Mouse (Mus musculus) forebrain, embryonic 14.5 days (tissue): ENCODE results near the gene Ccdc58. TPM values are rescaled to one million over a fixed set of nuclear protein-coding genes. Genes with fewer than 3 reads are reported as not detected.
"Not testable (repeated sequence)": the region's sequence is repeated elsewhere in the genome, so short reads cannot be mapped to it uniquely, and the experiment has no call there.

Source experiments
- ATAC-seq: fragments of 200-750 bp; cut with Nextera tagmentation; 2 replicates; pipeline ENCODE4 v1.8.0; 2017; ENCODE audit warnings: mild to moderate bottlenecking, moderate library complexity
- DNase-seq: peaks from one replicate; pipeline ENCODE4 v3.0.0-alpha.2; 2015; ENCODE audit warnings: low spot score
- H3K27ac ChIP-seq: fragments of 300-500 bp; sonication (generic); 2 replicates; pipeline ENCODE4 v1.5.1; 2014; ENCODE audit warnings: low read depth, mild to moderate bottlenecking, control low read depth, low read length, moderate library complexity
- H3K27me3 ChIP-seq: fragments of 300-500 bp; sonication (generic); replicated peaks from 2 replicates; pipeline ENCODE4 v1.6.1; 2014; ENCODE audit warnings: low read length, control low read depth, mixed read lengths; ENCODE audit not compliant: control insufficient read depth, insufficient read depth
- H3K36me3 ChIP-seq: fragments of 300-500 bp; sonication (generic); 2 replicates; pipeline ENCODE4 v1.6.1; 2014; ENCODE audit warnings: low read length, control low read depth; ENCODE audit not compliant: control insufficient read depth, insufficient read depth
- H3K4me1 ChIP-seq: fragments of 300-500 bp; sonication (generic); 2 replicates; pipeline ENCODE4 v1.6.1; 2014; ENCODE audit warnings: antibody characterized with exemption, low read length, control low read depth; ENCODE audit not compliant: control insufficient read depth, insufficient read depth
- H3K4me2 ChIP-seq: fragments of 300-500 bp; sonication (generic); 2 replicates; pipeline ENCODE4 v1.6.1; 2014; ENCODE audit warnings: mild to moderate bottlenecking, control low read depth, low read length
- H3K4me3 ChIP-seq: fragments of 300-500 bp; sonication (generic); 2 replicates; pipeline ENCODE4 v1.5.1; 2014; ENCODE audit warnings: low read depth, low read length, control low read depth
- H3K9ac ChIP-seq: fragments of 300-500 bp; sonication (generic); 2 replicates; pipeline ENCODE4 v1.6.1; 2014; ENCODE audit warnings: mild to moderate bottlenecking, low read length, control low read depth, moderate library complexity
- H3K9me3 ChIP-seq: fragments of 300-500 bp; sonication (generic); replicated peaks from 2 replicates; pipeline ENCODE4 v1.6.1; 2016; ENCODE audit warnings: low read length, control low read depth, mixed read lengths; ENCODE audit not compliant: control insufficient read depth
- WGBS: fragments of 180-500 bp; shearing (Covaris S2); extraction: QIAGEN DNeasy Blood & Tissue Kit; methylation state at CpG from one replicate; pipeline ENCODE4 v1.1.7; 2014; 5-methylcytosine and 5-hydroxymethylcytosine counted together
- polyA plus RNA-seq: library from polyadenylated mRNA; unstranded; fragments of >200 nt; fragmentation: Nextera tagmentation; extraction: Ambion mirVana; gene quantifications from 2 replicates; pipeline ENCODE4 v1.2.1, GENCODE M21; 2014

Gene Ccdc58
- polyA plus RNA-seq = 39.0 and 39.2 TPM in 2 replicates

DNA sequence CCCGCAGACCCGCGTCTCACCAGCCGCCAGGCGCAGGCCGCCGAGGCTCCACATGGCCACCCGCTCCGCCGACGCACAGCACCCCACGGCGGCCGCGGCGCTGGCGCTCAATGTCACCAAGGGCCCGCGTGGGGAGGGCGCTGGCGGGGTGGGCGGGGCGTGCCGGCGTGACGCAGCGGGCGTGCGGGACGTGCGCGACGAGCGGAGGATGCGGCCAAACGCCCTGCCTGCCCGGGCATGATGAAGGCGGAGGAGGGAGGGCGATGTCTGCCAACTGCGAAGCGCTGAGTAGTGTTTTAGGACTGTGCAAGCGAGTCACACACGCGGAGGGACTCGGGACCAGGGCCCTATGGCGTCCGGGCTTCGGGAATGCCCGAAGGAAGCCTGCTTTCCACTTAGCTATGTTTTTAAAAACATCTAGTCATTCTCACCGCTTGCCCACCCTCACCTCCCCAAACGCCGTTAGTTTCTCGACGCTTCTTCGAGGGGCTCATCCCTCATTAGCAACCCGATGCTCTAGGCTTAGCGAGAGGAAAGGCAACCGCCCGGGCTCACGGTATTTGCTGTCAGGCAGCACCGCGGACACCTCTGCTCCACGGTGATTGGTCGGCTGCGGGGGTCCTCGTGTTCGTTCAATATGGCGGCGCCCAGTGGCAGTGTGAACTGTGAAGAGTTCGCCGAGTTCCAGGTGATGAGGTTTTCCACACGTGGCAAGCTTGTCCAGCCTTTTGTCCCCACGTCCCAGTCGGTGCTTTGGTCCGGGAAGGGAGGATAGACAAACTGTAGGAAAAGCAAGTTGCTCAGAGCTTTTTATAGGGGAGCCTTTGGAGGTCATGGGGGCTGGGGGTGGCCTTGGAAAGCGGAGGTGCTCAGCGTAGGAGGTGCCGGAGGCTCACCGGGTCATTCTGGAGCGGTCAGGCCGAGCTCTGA lies at the start of gene Ccdc58, which contains the start of gene Fam162a:
Gene Ccdc58 (plus strand): TSS at position 236 of the 930 bp plus-strand sequence.
Gene Fam162a (minus strand): TSS at position 145 of the 930 bp plus-strand sequence.
- peak within 1 kb of the TSS; percentile 85 for H3K4me2 ChIP-seq
- H3K9me3 ChIP-seq = no peaks in the 10 kb centered on the region
- peak within 1 kb of the TSS; percentile 99 for H3K27ac ChIP-seq
- peak within 1 kb of the TSS; percentile 67 for H3K4me3 ChIP-seq
- ATAC-seq = peak; percentile 97
- WGBS = under 1% methylated on average over 73 of the region's 81 CpGs
- no peaks in the 10 kb centered on the region for H3K27me3 ChIP-seq
- peak; percentile 93 for DNase-seq
- peak within 1 kb of the TSS; percentile 93 for H3K9ac ChIP-seq
- H3K36me3 ChIP-seq = peaks cover 3% of the 10 kb centered on the region; the same call in 1 of the 2 replicates
- peaks cover 19% of the 10 kb centered on the region for H3K4me1 ChIP-seq

DNA sequence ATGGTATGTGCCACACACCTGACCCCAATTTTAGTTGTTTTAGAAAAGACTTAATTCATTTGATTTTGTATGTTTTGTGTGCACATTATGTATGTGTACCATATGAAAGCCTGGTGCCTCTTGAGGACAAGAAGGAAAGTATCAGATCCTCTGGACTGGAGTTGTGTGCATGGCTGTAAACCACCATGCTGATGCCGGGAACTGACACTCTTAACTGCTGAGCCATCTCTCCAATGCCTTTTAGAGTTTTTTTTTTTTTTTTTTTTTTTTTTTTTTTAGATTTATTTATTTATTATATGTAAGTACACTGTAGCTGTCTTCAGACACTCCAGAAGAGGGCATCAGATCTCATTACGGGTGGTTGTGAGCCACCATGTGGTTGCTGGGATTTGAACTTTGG lies 43.4 kb upstream of the Ccdc58 start:
- DNase-seq, H3K9me3 ChIP-seq, H3K4me3 ChIP-seq, H3K9ac ChIP-seq, H3K4me1 ChIP-seq, ATAC-seq, H3K27ac ChIP-seq, H3K4me2 ChIP-seq, H3K27me3 ChIP-seq: not testable (repeated sequence)
- peaks cover 45% of the 10 kb centered on the region for H3K36me3 ChIP-seq
- 82% methylated on average over 1 of the region's 2 CpGs for WGBS

DNA sequence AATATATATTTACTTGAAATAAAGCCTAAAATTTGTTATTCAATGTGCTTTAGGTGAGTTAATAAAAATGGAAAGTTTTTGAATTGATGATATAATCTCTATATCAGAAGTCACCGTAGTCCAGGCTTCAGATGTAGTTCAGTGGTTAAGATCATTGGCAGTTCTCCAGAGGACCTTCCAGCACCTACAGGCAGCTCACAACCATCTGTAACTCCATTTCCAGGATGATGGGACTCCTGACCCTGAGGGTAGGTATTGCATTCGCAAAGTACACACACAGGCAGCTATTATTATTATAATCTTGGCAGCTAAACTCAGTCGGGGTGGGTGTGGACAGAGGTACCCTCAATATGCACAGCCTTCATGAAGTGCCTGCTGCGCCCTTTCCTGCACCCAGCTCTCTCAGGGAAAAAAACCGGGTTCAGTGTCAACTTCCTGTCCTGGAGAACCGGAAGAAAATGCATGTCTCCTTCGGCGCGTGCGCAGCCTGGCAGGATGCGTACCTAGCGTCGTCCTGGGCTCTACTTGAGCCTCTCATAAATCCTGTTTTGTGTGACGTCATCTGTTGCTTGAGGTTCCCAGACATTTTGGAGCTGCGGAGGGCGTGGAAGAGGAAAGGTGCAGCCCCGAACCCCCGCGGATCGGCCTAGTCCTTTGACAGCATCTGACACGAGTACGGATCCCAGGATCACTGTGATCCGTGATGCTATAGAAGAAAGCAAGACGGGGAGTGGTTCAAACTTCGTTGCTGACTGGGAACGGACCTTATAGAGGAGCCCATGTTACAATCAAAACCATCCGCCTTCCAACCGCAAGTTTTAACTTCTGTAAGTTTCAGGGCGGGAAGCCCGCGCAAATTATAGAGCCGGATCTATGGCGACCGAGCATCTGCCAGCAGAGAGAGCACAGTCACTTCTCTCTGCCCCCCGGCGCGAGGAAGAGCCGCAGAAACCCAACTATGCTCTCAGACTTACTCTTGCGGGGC lies 30.6 kb upstream of the Ccdc58 start, which contains the start of gene Wdr5b:
Gene Wdr5b (plus strand): TSS at position 551 of the 985 bp plus-strand sequence.
- Histone ChIP-seq H3K27me3 (no peaks in the 10 kb centered on the region), H3K4me3 (peak within 1 kb of the TSS; percentile 60), H3K36me3 (peaks cover 31% of the 10 kb centered on the region), H3K4me2 (peak within 1 kb of the TSS; percentile 68), H3K27ac (peak within 1 kb of the TSS; percentile 56; the same call in 1 of the 2 replicates), H3K4me1 (peaks cover 10% of the 10 kb centered on the region), H3K9ac (peak within 1 kb of the TSS; percentile 74), H3K9me3 (no peaks in the 10 kb centered on the region)
- peak; percentile 100 for DNase-seq
- ATAC-seq = peak; percentile 98
- 2% methylated on average over 39 of the region's 39 CpGs for WGBS

DNA sequence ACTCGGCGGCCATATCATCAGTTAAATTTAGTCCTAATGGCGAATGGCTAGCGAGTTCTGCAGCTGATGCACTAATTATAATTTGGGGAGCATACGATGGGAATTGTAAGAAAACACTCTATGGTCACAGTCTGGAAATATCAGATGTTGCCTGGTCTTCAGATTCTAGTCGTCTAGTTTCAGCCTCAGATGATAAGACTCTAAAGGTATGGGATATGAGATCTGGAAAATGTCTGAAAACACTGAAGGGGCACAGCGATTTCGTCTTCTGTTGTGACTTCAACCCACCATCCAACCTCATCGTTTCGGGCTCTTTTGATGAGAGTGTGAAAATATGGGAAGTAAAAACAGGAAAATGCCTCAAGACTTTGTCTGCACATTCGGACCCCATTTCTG lies 29.9 kb upstream of the Ccdc58 start:
- DNase-seq (no peak), ATAC-seq (no peak)
- peak overlapping the region; percentile 74 for H3K9ac ChIP-seq
- 35% methylated on average over 11 of the region's 11 CpGs for WGBS
- H3K4me3 ChIP-seq = peak overlapping the region; percentile 60
- peaks cover 37% of the 10 kb centered on the region for H3K36me3 ChIP-seq
- H3K9me3 ChIP-seq = no peaks in the 10 kb centered on the region
- H3K27ac ChIP-seq = 0 out of 2 replicates have a peak overlapping the region, but pooled peaks have one; percentile 56
- peak overlapping the region; percentile 68 for H3K4me2 ChIP-seq
- H3K4me1 ChIP-seq = peaks cover 10% of the 10 kb centered on the region
- no peaks in the 10 kb centered on the region for H3K27me3 ChIP-seq

DNA sequence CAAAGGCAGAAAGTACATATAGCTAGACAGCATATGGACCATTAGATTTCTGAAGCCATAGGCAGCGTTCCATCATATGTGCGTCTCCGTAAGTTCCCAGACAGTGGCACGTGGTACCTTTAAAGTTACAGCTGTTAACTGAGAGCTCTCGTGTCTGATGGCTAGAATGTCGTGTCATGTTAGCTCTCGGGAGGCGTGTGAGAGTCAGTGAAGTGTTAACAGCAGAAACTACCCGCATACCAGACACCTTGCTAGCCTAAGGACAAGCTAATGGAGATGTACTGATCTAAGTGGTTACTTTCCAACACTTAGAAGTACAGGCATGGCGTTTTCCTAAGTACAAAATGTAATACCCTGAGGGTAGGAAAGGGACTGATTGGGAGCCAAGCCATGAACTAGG lies 28.4 kb upstream of the Ccdc58 start:
- H3K4me3 ChIP-seq = no peak overlapping the region
- no peak overlapping the region for H3K9ac ChIP-seq
- H3K9me3 ChIP-seq = no peaks in the 10 kb centered on the region
- H3K4me1 ChIP-seq = peaks cover 10% of the 10 kb centered on the region
- H3K27me3 ChIP-seq = no peaks in the 10 kb centered on the region
- no peak overlapping the region for H3K4me2 ChIP-seq
- 90% methylated on average over 10 of the region's 10 CpGs for WGBS
- DNase-seq (no peak), ATAC-seq (no peak)
- peaks cover 42% of the 10 kb centered on the region for H3K36me3 ChIP-seq
- no peak overlapping the region for H3K27ac ChIP-seq

DNA sequence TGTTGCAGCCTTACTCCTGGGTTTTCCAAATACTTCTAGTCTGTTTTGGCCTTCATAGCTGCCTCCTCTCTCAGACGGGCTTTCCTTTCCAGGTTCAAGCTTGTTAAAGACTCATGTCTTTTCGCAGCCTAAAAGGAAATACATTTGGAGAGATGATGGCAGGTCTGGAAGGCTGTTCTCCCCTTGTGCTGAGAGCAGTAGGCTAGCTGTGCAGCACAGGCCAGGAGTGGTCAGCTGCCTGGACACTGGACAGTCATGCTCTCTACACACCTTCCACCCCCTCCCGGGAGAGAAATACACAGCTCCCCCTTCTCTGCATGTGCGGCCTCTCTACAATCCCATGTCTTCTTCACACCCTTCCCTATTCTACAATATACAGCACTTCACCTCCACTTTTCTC lies 27.5 kb upstream of the Ccdc58 start:
- Histone ChIP-seq H3K9ac (no peak overlapping the region), H3K27me3 (no peaks in the 10 kb centered on the region), H3K4me3 (no peak overlapping the region), H3K9me3 (no peaks in the 10 kb centered on the region), H3K4me2 (no peak overlapping the region), H3K36me3 (peaks cover 51% of the 10 kb centered on the region), H3K27ac (no peak overlapping the region), H3K4me1 (peaks cover 10% of the 10 kb centered on the region)
- no peak for DNase-seq
- 91% methylated on average over 4 of the region's 4 CpGs for WGBS
- no peak for ATAC-seq

DNA sequence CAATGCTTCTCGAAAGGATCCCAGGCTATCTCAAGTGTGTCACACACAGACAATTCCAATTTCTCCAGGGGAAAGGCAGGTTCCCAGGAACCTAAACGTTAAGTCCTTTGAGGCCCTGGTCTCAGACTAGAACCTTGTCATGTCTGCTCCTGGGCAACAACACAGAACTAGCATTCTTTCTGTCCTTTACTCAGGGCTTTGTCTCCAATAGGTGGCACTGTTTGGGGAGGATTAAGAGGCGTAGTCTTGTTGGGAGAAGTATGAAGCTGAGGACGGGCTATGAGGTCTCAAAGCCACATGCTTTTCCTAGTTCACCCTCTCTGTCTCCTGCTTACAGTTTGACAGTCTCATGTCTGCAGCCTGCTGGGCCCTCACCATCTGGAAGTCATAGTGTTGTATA lies 23.9 kb upstream of the Ccdc58 start:
- no peak overlapping the region for H3K27ac ChIP-seq
- peaks cover 1% of the 10 kb centered on the region for H3K4me1 ChIP-seq
- H3K27me3 ChIP-seq = no peaks in the 10 kb centered on the region
- DNase-seq (no peak), ATAC-seq (no peak)
- H3K9ac ChIP-seq = no peak overlapping the region
- WGBS = 90% methylated on average over 4 of the region's 4 CpGs
- H3K9me3 ChIP-seq = no peaks in the 10 kb centered on the region
- no peak overlapping the region for H3K4me2 ChIP-seq
- H3K4me3 ChIP-seq = no peak overlapping the region
- peaks cover 76% of the 10 kb centered on the region for H3K36me3 ChIP-seq

DNA sequence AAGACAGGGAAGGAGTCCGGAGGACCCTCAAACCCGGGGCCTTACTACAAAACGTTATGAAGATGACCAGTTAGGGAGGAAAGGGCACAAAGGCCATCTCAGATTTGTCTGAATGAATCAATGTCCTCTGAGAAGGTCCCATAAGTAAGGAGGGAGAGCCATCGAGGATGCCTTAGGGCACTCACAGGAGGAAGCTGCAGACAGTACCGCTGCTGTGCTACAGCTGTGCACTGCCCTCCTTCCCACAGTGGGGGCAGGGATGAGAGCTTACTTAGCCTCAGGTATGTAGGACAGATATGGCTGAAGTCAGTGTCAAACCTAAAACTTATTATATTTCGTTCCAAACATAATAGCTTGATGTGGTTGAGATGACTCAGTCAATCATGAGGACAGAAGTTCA lies 20.0 kb upstream of the Ccdc58 start:
- Histone ChIP-seq H3K4me2 (no peak overlapping the region), H3K27ac (no peak overlapping the region), H3K4me3 (no peak overlapping the region), H3K4me1 (no peaks in the 10 kb centered on the region), H3K9me3 (no peaks in the 10 kb centered on the region), H3K36me3 (peaks cover 51% of the 10 kb centered on the region), H3K27me3 (no peaks in the 10 kb centered on the region), H3K9ac (no peak overlapping the region)
- DNase-seq (no peak), ATAC-seq (no peak)
- WGBS = 93% methylated on average over 6 of the region's 6 CpGs
